In genomic region chr4:134300316-134300715, GRCm38 (mm10) we compare ENCODE assay signal across 12 mouse cellular contexts. TPM values are rescaled to one million over a fixed set of nuclear protein-coding genes. Genes with fewer than 3 reads are reported as not detected.
DNase-seq lines count a peak whose midpoint lies in the region; ATAC-seq and TF ChIP-seq lines count a peak whose summit lies in the region.
"Had no signal": no experiment of that assay in that cellular context is flagged by ENCODE, and none has a peak within 500 bp of the region (broad histone marks: within the 10 kb centered on the region; RNA-seq: fewer than 3 reads in every experiment).

No protein-coding gene starts in this region.

- no peaks in the 10 kb centered on the region for H3K9me3 ChIP-seq in MEL (replicated peaks; ENCODE audit: insufficient read depth, low read length)
- H3K9me3 ChIP-seq in lung, embryonic 16.5 days (ENCODE audit: control insufficient read depth, low read length) = peaks cover 3% of the 10 kb centered on the region; the same call in 1 of the 2 replicates
- no peaks in the 10 kb centered on the region for H3K9me3 ChIP-seq in forebrain, embryonic 15.5 days
- H3K9me3 ChIP-seq in intestine, postnatal 0 days (ENCODE audit: control insufficient read depth) = no peaks in the 10 kb centered on the region
- H3K9me3 ChIP-seq: neural tube, embryonic 12.5 days had no signal

- TF ChIP-seq RAD21 in MEL (IDR thresholded peaks at IDR 0.05; ENCODE audit: low read depth, low read length) = no peak

- DNase-seq in frontal cortex, adult 2 months (ENCODE audit: extremely low spot score in 1 of 2, low spot score in 1 of 2) = peak; percentile 43 to 75
- DNase-seq in frontal cortex, postnatal 10 days (ENCODE audit: low spot score in 2 of 2) = no peak
- DNase-seq in MEL (ENCODE audit: low read depth, low spot score) = peak; percentile 18
- DNase-seq in heart, adult 8-10 months (ENCODE audit: low spot score) = peak; percentile 69
- no peak for DNase-seq in kidney, postnatal 14 days
- DNase-seq: kidney, adult 2 months had no signal

- no peaks in the 10 kb centered on the region for H3K79me2 ChIP-seq in MEL (ENCODE audit: control insufficient read depth, insufficient read depth, low read length, poor library complexity)

- H3K9ac ChIP-seq in MEL (ENCODE audit: control insufficient read depth, low read depth, low read length, poor library complexity, severe bottlenecking) = no peak overlapping the region
- no peak overlapping the region for H3K9ac ChIP-seq in lung, embryonic 16.5 days (ENCODE audit: low read length)
- H3K9ac ChIP-seq in forebrain, embryonic 15.5 days (replicated peaks) = no peak overlapping the region
- no peak overlapping the region for H3K9ac ChIP-seq in intestine, postnatal 0 days (ENCODE audit: low read depth, low read length)
- H3K9ac ChIP-seq: liver, embryonic 14.5 days; neural tube, embryonic 12.5 days had no signal

- 52% methylated on average over 9 of the region's 9 CpGs for WGBS in lung, embryonic 16.5 days
- 85% methylated on average over 9 of the region's 9 CpGs for WGBS in forebrain, embryonic 15.5 days
- WGBS in intestine, postnatal 0 days = 70% methylated on average over 9 of the region's 9 CpGs

- no peak for TF ChIP-seq EP300 in MEL (IDR thresholded peaks at IDR 0.05; ENCODE audit: low read depth in 1 of 2, low read length in 2 of 2)

- H3K36me3 ChIP-seq in MEL (ENCODE audit: control insufficient read depth in 1 of 2, insufficient read depth in 2 of 2, low read length in 2 of 2) = no peaks in the 10 kb centered on the region
- no peaks in the 10 kb centered on the region for H3K36me3 ChIP-seq in lung, embryonic 16.5 days (ENCODE audit: control insufficient read depth, insufficient read depth, low read length)
- no peaks in the 10 kb centered on the region for H3K36me3 ChIP-seq in forebrain, embryonic 15.5 days
- H3K36me3 ChIP-seq in intestine, postnatal 0 days (ENCODE audit: control insufficient read depth, insufficient read depth) = no peaks in the 10 kb centered on the region
- H3K36me3 ChIP-seq: neural tube, embryonic 12.5 days had no signal

- H3K27ac ChIP-seq in MEL (ENCODE audit: control insufficient read depth, low read depth, low read length) = no peak overlapping the region
- H3K27ac ChIP-seq in lung, embryonic 16.5 days (ENCODE audit: low read length) = no peak overlapping the region
- H3K27ac ChIP-seq in forebrain, embryonic 15.5 days (replicated peaks) = no peak overlapping the region
- H3K27ac ChIP-seq in intestine, postnatal 0 days (ENCODE audit: low read depth, low read length) = no peak overlapping the region
- H3K27ac ChIP-seq: liver, embryonic 14.5 days; neural tube, embryonic 12.5 days had no signal

- no peak overlapping the region for H3K4me3 ChIP-seq in MEL (ENCODE audit: control insufficient read depth in 1 of 2, insufficient read depth in 1 of 2, low read depth in 2 of 2, low read length in 2 of 2)
- H3K4me3 ChIP-seq in lung, embryonic 16.5 days (ENCODE audit: low read length) = no peak overlapping the region
- H3K4me3 ChIP-seq in forebrain, embryonic 15.5 days = no peak overlapping the region
- H3K4me3 ChIP-seq in intestine, postnatal 0 days (ENCODE audit: low read depth, low read length) = no peak overlapping the region
- H3K4me3 ChIP-seq: neural tube, embryonic 12.5 days had no signal

- TF ChIP-seq POLR2A in MEL (IDR thresholded peaks at IDR 0.05; ENCODE audit: control insufficient read depth in 1 of 2, insufficient read depth in 1 of 2, low read depth in 1 of 2, low read length in 2 of 2, poor library complexity in 1 of 2) = no peak

- TF ChIP-seq CTCF in MEL (IDR thresholded peaks at IDR 0.05 in 2 of 3, conservative IDR thresholded peaks at IDR 0.05 in 1 of 3; ENCODE audit: control insufficient read depth in 1 of 3, insufficient read depth in 1 of 3, low read depth in 2 of 3, low read length in 3 of 3, poor library complexity in 1 of 3, severe bottlenecking in 1 of 3) = no peak
- no peak for TF ChIP-seq CTCF in intestine, postnatal 0 days (IDR thresholded peaks at IDR 0.05; ENCODE audit: low read depth)

- H3K4me1 ChIP-seq in MEL (ENCODE audit: control insufficient read depth in 1 of 2, insufficient read depth in 2 of 2, low read length in 2 of 2) = no peaks in the 10 kb centered on the region
- H3K4me1 ChIP-seq in lung, embryonic 16.5 days (replicated peaks; ENCODE audit: control insufficient read depth, insufficient read depth, low read length) = no peaks in the 10 kb centered on the region
- H3K4me1 ChIP-seq in forebrain, embryonic 15.5 days = no peaks in the 10 kb centered on the region
- H3K4me1 ChIP-seq in intestine, postnatal 0 days (replicated peaks; ENCODE audit: control insufficient read depth, insufficient read depth, low read length) = no peaks in the 10 kb centered on the region
- H3K4me1 ChIP-seq: neural tube, embryonic 12.5 days had no signal

- H3K4me2 ChIP-seq in lung, embryonic 16.5 days (ENCODE audit: low read depth, low read length) = no peak overlapping the region
- H3K4me2 ChIP-seq in forebrain, embryonic 15.5 days (replicated peaks) = no peak overlapping the region
- no peak overlapping the region for H3K4me2 ChIP-seq in intestine, postnatal 0 days (replicated peaks; ENCODE audit: low read depth)
- H3K4me2 ChIP-seq: neural tube, embryonic 12.5 days had no signal

- H3K27me3 ChIP-seq in MEL (ENCODE audit: control insufficient read depth in 1 of 2, insufficient read depth in 2 of 2, low read length in 2 of 2) = no peaks in the 10 kb centered on the region
- no peaks in the 10 kb centered on the region for H3K27me3 ChIP-seq in lung, embryonic 16.5 days (ENCODE audit: control insufficient read depth, insufficient read depth, low read depth, low read length)
- no peaks in the 10 kb centered on the region for H3K27me3 ChIP-seq in forebrain, embryonic 15.5 days
- no peaks in the 10 kb centered on the region for H3K27me3 ChIP-seq in intestine, postnatal 0 days (replicated peaks; ENCODE audit: control insufficient read depth, insufficient read depth, low read length)
- H3K27me3 ChIP-seq: neural tube, embryonic 12.5 days had no signal

- peak; percentile 17; the same call in 1 of the 2 replicates for ATAC-seq in lung, embryonic 16.5 days (ENCODE audit: low read depth)
- no peak for ATAC-seq in forebrain, embryonic 15.5 days (replicated peaks)
- ATAC-seq in intestine, postnatal 0 days = no peak

TF ChIP-seq in MEL, 35 proteins besides CTCF, POLR2A, EP300 and RAD21 (continues in another document):
- TF ChIP-seq ELF1 (IDR thresholded peaks at IDR 0.05; ENCODE audit: low read depth, low read length) (no peak), ETS1 (IDR thresholded peaks at IDR 0.05; ENCODE audit: low read depth, low read length) (no peak), KAT2A (conservative IDR thresholded peaks at IDR 0.05; ENCODE audit: low read depth, low read length) (no peak)

RNA-seq across cellular contexts. Expression of gene Pdik1l, which starts 12.6 kb away (rescaled TPM):
- 8.5 and 8.9 TPM in 2 replicates for polyA plus RNA-seq in frontal cortex, adult 2 months (2012; rRNA removed)
- total RNA-seq in MEL (2012; rRNA removed) = 13.0 and 14.3 TPM in 2 replicates
- polyA plus RNA-seq in MEL (2012; ENCODE audit: insufficient read depth in 1 of 2, insufficient read length in 2 of 2, low read depth in 1 of 2, low replicate concordance in 2 of 2, missing spikeins in 1 of 2) = 10 to 100 TPM; 11.7 to 32.1 TPM
- 1 to 10 TPM; 6.2 to 7.6 (median 6.7) TPM for total RNA-seq in heart, adult 8-10 months (2022)
- polyA plus RNA-seq in lung, embryonic 16.5 days (2015; fragmentation: Nextera tagmentation; extraction: Ambion mirVana) = 23.3 and 23.4 TPM in 2 replicates
- polyA plus RNA-seq in forebrain, embryonic 15.5 days (2015; fragmentation: Nextera tagmentation; extraction: Ambion mirVana) = 41.0 and 42.1 TPM in 2 replicates
- 9.2 and 9.6 TPM in 2 replicates for polyA plus RNA-seq in intestine, postnatal 0 days (2015; fragmentation: Nextera tagmentation; extraction: Ambion mirVana)

RNA-seq across cellular contexts. Expression of gene Trim63, which starts 14.6 kb away (rescaled TPM):
- polyA plus RNA-seq in frontal cortex, adult 2 months (2012; rRNA removed) = 0.15 and 0.36 TPM in 2 replicates
- not detected in 2 replicates for total RNA-seq in MEL (2012; rRNA removed)
- not detected for polyA plus RNA-seq in MEL (2012; ENCODE audit: insufficient read depth in 1 of 2, insufficient read length in 2 of 2, low read depth in 1 of 2, low replicate concordance in 2 of 2, missing spikeins in 1 of 2)
- total RNA-seq in heart, adult 8-10 months (2022) = 100 to 1,000 TPM; 164 to 261 (median 195) TPM
- polyA plus RNA-seq in lung, embryonic 16.5 days (2015; fragmentation: Nextera tagmentation; extraction: Ambion mirVana) = 2.6 and 3.1 TPM in 2 replicates
- polyA plus RNA-seq in forebrain, embryonic 15.5 days (2015; fragmentation: Nextera tagmentation; extraction: Ambion mirVana) = 0.13 and 0.24 TPM in 2 replicates
- polyA plus RNA-seq in intestine, postnatal 0 days (2015; fragmentation: Nextera tagmentation; extraction: Ambion mirVana) = 1.4 and 1.7 TPM in 2 replicates

RNA-seq across cellular contexts. Expression of gene Slc30a2, which starts 42.7 kb away (rescaled TPM):
- 0.29 and 0.58 TPM in 2 replicates for polyA plus RNA-seq in frontal cortex, adult 2 months (2012; rRNA removed)
- total RNA-seq in MEL (2012; rRNA removed) = 0.46 and 0.54 TPM in 2 replicates
- polyA plus RNA-seq in MEL (2012; ENCODE audit: insufficient read depth in 1 of 2, insufficient read length in 2 of 2, low read depth in 1 of 2, low replicate concordance in 2 of 2, missing spikeins in 1 of 2) = under 1 TPM in 1 of 2 experiments, not detected in 1; 0.39 TPM
- under 1 TPM; 0.32 to 0.94 (median 0.55) TPM for total RNA-seq in heart, adult 8-10 months (2022)
- polyA plus RNA-seq in lung, embryonic 16.5 days (2015; fragmentation: Nextera tagmentation; extraction: Ambion mirVana) = 0.29 and 0.43 TPM in 2 replicates
- 0.05 and 0.11 TPM in 2 replicates for polyA plus RNA-seq in forebrain, embryonic 15.5 days (2015; fragmentation: Nextera tagmentation; extraction: Ambion mirVana)
- polyA plus RNA-seq in intestine, postnatal 0 days (2015; fragmentation: Nextera tagmentation; extraction: Ambion mirVana) = 15.4 and 39.1 TPM in 2 replicates
- polyA plus RNA-seq: neural tube, embryonic 12.5 days had no signal

RNA-seq across cellular contexts. Expression of gene Grrp1, which starts 46.4 kb away (rescaled TPM):
- polyA plus RNA-seq in frontal cortex, adult 2 months (2012; rRNA removed) = 7.4 and 7.9 TPM in 2 replicates
- total RNA-seq in MEL (2012; rRNA removed) = not detected in 2 replicates
- polyA plus RNA-seq in MEL (2012; ENCODE audit: insufficient read depth in 1 of 2, insufficient read length in 2 of 2, low read depth in 1 of 2, low replicate concordance in 2 of 2, missing spikeins in 1 of 2) = not detected
- 1 to 10 TPM; 6.1 to 8.0 (median 7.3) TPM for total RNA-seq in heart, adult 8-10 months (2022)
- 9.0 and 11.0 TPM in 2 replicates for polyA plus RNA-seq in lung, embryonic 16.5 days (2015; fragmentation: Nextera tagmentation; extraction: Ambion mirVana)
- polyA plus RNA-seq in forebrain, embryonic 15.5 days (2015; fragmentation: Nextera tagmentation; extraction: Ambion mirVana) = 9.9 and 12.1 TPM in 2 replicates
- 6.8 and 7.6 TPM in 2 replicates for polyA plus RNA-seq in intestine, postnatal 0 days (2015; fragmentation: Nextera tagmentation; extraction: Ambion mirVana)

RNA-seq across cellular contexts. Expression of gene Gm30191, which starts 53.6 kb away (rescaled TPM):
- polyA plus RNA-seq in frontal cortex, adult 2 months (2012; rRNA removed) = not detected in 2 replicates
- not detected in 2 replicates for total RNA-seq in MEL (2012; rRNA removed)
- polyA plus RNA-seq in MEL (2012; ENCODE audit: insufficient read depth in 1 of 2, insufficient read length in 2 of 2, low read depth in 1 of 2, low replicate concordance in 2 of 2, missing spikeins in 1 of 2) = not detected
- total RNA-seq in heart, adult 8-10 months (2022) = not detected
- not detected in 2 replicates for polyA plus RNA-seq in lung, embryonic 16.5 days (2015; fragmentation: Nextera tagmentation; extraction: Ambion mirVana)
- polyA plus RNA-seq in forebrain, embryonic 15.5 days (2015; fragmentation: Nextera tagmentation; extraction: Ambion mirVana) = not detected in 2 replicates
- polyA plus RNA-seq in intestine, postnatal 0 days (2015; fragmentation: Nextera tagmentation; extraction: Ambion mirVana) = not detected in 2 replicates
- polyA plus RNA-seq: liver, embryonic 14.5 days; neural tube, embryonic 12.5 days; stomach, embryonic 16.5 days had no signal

Comparison
In these comparisons a context has a peak if more than half of its experiments do, and no peak if none do; other contexts are left out.
1. DNase-seq: peak in frontal cortex, adult 2 months (2 of 2), MEL (single experiment) and heart, adult 8-10 months (single experiment); none in frontal cortex, postnatal 10 days (0 of 2) and kidney, postnatal 14 days (single experiment).
2. RNA of gene Slc30a2, which starts 42.7 kb away (polyA plus RNA-seq): 15.4 to 39.1 TPM in intestine, postnatal 0 days; 0.29 to 0.58 TPM in frontal cortex, adult 2 months, 0.39 TPM in MEL, 0.29 to 0.43 TPM in lung, embryonic 16.5 days and 0.05 to 0.11 TPM in forebrain, embryonic 15.5 days; every median in the first group is over 10 times any median in the second.